In the genomic region with DNA sequence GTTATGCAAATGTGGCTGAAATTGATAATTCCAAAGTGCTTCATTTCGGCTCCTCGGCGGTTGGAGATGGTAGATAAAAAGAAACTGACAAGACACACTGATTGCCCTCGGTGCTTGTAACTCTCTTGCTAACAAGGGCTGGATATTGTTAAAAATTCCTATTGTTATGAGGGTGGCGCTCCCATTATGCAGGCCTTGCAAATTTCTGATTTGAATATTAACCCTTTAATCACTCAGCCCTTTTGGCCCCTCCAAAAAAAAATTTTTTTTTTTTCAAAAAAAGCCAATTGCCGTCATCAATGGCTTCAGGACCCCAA, we compare ENCODE assay signal across 10 mouse cellular contexts.
DNase-seq lines count a peak whose midpoint lies in the region; ATAC-seq lines count a peak whose summit lies in the region.
"Had no signal": no experiment of that assay in that cellular context is flagged by ENCODE, and none has a peak within 500 bp of the region (broad histone marks: within the 10 kb centered on the region; RNA-seq: fewer than 3 reads in every experiment).

No protein-coding gene starts in this region.

- H3K27ac ChIP-seq in kidney, embryonic 15.5 days: no peak overlapping the region
- H3K27ac ChIP-seq in embryonic facial prominence, embryonic 15.5 days (replicated peaks): no peak overlapping the region
- no peak overlapping the region for H3K27ac ChIP-seq in intestine, embryonic 14.5 days (ENCODE audit: low read depth)
- H3K27ac ChIP-seq in midbrain, embryonic 15.5 days: peak overlapping the region; percentile 74

- peak overlapping the region; percentile 25; the same call in 1 of the 2 replicates for H3K4me3 ChIP-seq in kidney, embryonic 15.5 days (replicated peaks)
- H3K4me3 ChIP-seq in embryonic facial prominence, embryonic 15.5 days (replicated peaks): peak overlapping the region; percentile 30
- peak overlapping the region; percentile 16 for H3K4me3 ChIP-seq in intestine, embryonic 14.5 days (ENCODE audit: low read depth, low read length)
- H3K4me3 ChIP-seq in midbrain, embryonic 15.5 days: peak overlapping the region; percentile 25

- no peak overlapping the region for H3K9ac ChIP-seq in kidney, embryonic 15.5 days
- H3K9ac ChIP-seq in embryonic facial prominence, embryonic 15.5 days: no peak overlapping the region
- no peak overlapping the region for H3K9ac ChIP-seq in intestine, embryonic 14.5 days (ENCODE audit: low read length)
- H3K9ac ChIP-seq in midbrain, embryonic 15.5 days: peak overlapping the region; percentile 26; the same call in 1 of the 2 replicates

- no peak for ATAC-seq in kidney, embryonic 15.5 days (replicated peaks; ENCODE audit: low FRiP score)
- ATAC-seq in embryonic facial prominence, embryonic 15.5 days (ENCODE audit: insufficient number of reproducible peaks, low FRiP score, low TSS enrichment, low read depth): no peak
- ATAC-seq in intestine, embryonic 14.5 days (replicated peaks; ENCODE audit: low FRiP score, low TSS enrichment, low read depth): no peak
- ATAC-seq in midbrain, embryonic 15.5 days (replicated peaks): peak; percentile 55
- ATAC-seq in cerebellum, adult (ENCODE audit: insufficient number of reproducible peaks, low FRiP score, low TSS enrichment): no peak

- WGBS in kidney, embryonic 15.5 days: 9% methylated on average over 6 of the region's 6 CpGs
- 12% methylated on average over 6 of the region's 6 CpGs for WGBS in embryonic facial prominence, embryonic 15.5 days
- 15% methylated on average over 6 of the region's 6 CpGs for WGBS in intestine, embryonic 14.5 days
- WGBS in midbrain, embryonic 15.5 days: 4% methylated on average over 6 of the region's 6 CpGs

- H3K36me3 ChIP-seq in kidney, embryonic 15.5 days: no peaks in the 10 kb centered on the region
- H3K36me3 ChIP-seq in embryonic facial prominence, embryonic 15.5 days: no peaks in the 10 kb centered on the region
- H3K36me3 ChIP-seq in intestine, embryonic 14.5 days (ENCODE audit: control insufficient read depth, insufficient read depth, low read length): no peaks in the 10 kb centered on the region
- no peaks in the 10 kb centered on the region for H3K36me3 ChIP-seq in midbrain, embryonic 15.5 days (replicated peaks)

- no peak for DNase-seq in kidney, postnatal 4 days
- DNase-seq in intestine, embryonic 14.5 days (ENCODE audit: low spot score): no peak
- no peak for DNase-seq in testis, postnatal 14 days (ENCODE audit: low spot score)
- no peak for DNase-seq in layer of hippocampus, adult 9-11 months
- DNase-seq: adrenal gland, postnatal 10 days had no signal

- peaks cover 17% of the 10 kb centered on the region for H3K4me1 ChIP-seq in kidney, embryonic 15.5 days
- peaks cover 17% of the 10 kb centered on the region for H3K4me1 ChIP-seq in embryonic facial prominence, embryonic 15.5 days
- H3K4me1 ChIP-seq in intestine, embryonic 14.5 days (replicated peaks; ENCODE audit: control insufficient read depth, insufficient read depth, low read length): no peaks in the 10 kb centered on the region; the same call in 1 of the 2 replicates
- H3K4me1 ChIP-seq in midbrain, embryonic 15.5 days: peaks cover 54% of the 10 kb centered on the region

- no peaks in the 10 kb centered on the region for H3K9me3 ChIP-seq in kidney, embryonic 15.5 days (replicated peaks)
- no peaks in the 10 kb centered on the region for H3K9me3 ChIP-seq in embryonic facial prominence, embryonic 15.5 days (replicated peaks)
- H3K9me3 ChIP-seq in intestine, embryonic 14.5 days (ENCODE audit: control insufficient read depth, low read length): no peaks in the 10 kb centered on the region
- H3K9me3 ChIP-seq in midbrain, embryonic 15.5 days: no peaks in the 10 kb centered on the region

- H3K27me3 ChIP-seq in kidney, embryonic 15.5 days: peaks cover 81% of the 10 kb centered on the region
- peaks cover 48% of the 10 kb centered on the region for H3K27me3 ChIP-seq in embryonic facial prominence, embryonic 15.5 days
- peaks cover 70% of the 10 kb centered on the region for H3K27me3 ChIP-seq in intestine, embryonic 14.5 days (replicated peaks; ENCODE audit: control insufficient read depth, insufficient read depth, low read length)
- peaks cover 9% of the 10 kb centered on the region for H3K27me3 ChIP-seq in midbrain, embryonic 15.5 days (replicated peaks)
- H3K27me3 ChIP-seq: CH12.LX had no signal

- peak overlapping the region; percentile 37 for H3K4me2 ChIP-seq in kidney, embryonic 15.5 days
- H3K4me2 ChIP-seq in embryonic facial prominence, embryonic 15.5 days (replicated peaks): peak overlapping the region; percentile 44
- H3K4me2 ChIP-seq in intestine, embryonic 14.5 days (ENCODE audit: low read length): peak overlapping the region; percentile 33
- peak overlapping the region; percentile 49 for H3K4me2 ChIP-seq in midbrain, embryonic 15.5 days
